ENCODE assay signal across 8 mouse cellular contexts in the genomic region with DNA sequence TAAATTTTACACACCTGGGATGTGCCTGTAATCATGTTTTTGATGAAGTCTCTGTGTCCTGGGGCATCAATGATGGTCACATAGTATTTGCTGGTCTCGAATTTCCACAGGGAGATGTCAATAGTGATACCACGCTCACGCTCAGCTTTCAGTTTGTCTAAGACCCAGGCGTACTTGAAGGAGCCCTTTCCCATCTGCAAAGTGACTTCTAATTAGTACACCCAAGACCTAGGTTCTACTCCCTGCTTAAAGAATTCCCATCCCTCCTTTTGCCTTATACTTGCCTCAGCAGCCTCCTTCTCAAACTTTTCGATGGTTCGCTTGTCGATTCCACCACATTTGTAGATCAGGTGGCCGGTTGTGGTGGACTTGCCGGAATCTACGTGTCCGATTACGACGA. TPM values are rescaled to one million over a fixed set of nuclear protein-coding genes. Genes with fewer than 3 reads are reported as not detected.
DNase-seq lines count a peak whose midpoint lies in the region; ATAC-seq and TF ChIP-seq lines count a peak whose summit lies in the region.
"Not testable (repeated sequence)": the region's sequence is repeated elsewhere in the genome, so short reads cannot be mapped to it uniquely, and the experiment has no call there.

No protein-coding gene starts in this region.

- not testable (repeated sequence) for H3K27me3 ChIP-seq in CH12.LX (replicated peaks); cerebellum, adult 2 months (ENCODE audit: control insufficient read depth, insufficient read depth, low read length); forebrain, embryonic 14.5 days (replicated peaks; ENCODE audit: control insufficient read depth, insufficient read depth, low read length); heart, postnatal 0 days (ENCODE audit: control insufficient read depth, insufficient read depth, low read length); kidney, adult 2 months (replicated peaks; ENCODE audit: control insufficient read depth, insufficient read depth, low read length); liver, embryonic 11.5 days (replicated peaks; ENCODE audit: control insufficient read depth, insufficient read depth, low read length); midbrain, embryonic 10.5 days (ENCODE audit: low read depth, poor library complexity, severe bottlenecking); neural tube, embryonic 15.5 days (replicated peaks)

- not testable (repeated sequence) for TF ChIP-seq RAD21 in CH12.LX (IDR thresholded peaks at IDR 0.05; ENCODE audit: low read depth, low read length)

- peaks cover 30% of the 10 kb centered on the region for H3K79me2 ChIP-seq in CH12.LX (replicated peaks; ENCODE audit: control insufficient read depth, extremely low read depth, insufficient read depth, poor library complexity, severe bottlenecking)

- not testable (repeated sequence) for TF ChIP-seq EP300 in CH12.LX (IDR thresholded peaks at IDR 0.05; ENCODE audit: low read length); heart, postnatal 0 days (IDR thresholded peaks at IDR 0.05; ENCODE audit: low read depth)

- in situ Hi-C loops in CH12.LX (cut with MboI; ENCODE audit: low pct_ligation_motif_present, low pct_unique_long_range_greater_than_20kb, low sequenced_read_pairs) = not testable (repeated sequence)

- peaks cover 0 to 31% of the 10 kb centered on the region in 2 experiments; a peak in 2 of 4 replicates for H3K4me1 ChIP-seq in CH12.LX (ENCODE audit: control insufficient read depth in 1 of 2, insufficient read depth in 2 of 2)
- not testable (repeated sequence) for H3K4me1 ChIP-seq in cerebellum, adult 2 months (ENCODE audit: control insufficient read depth, insufficient read depth, low read length); forebrain, embryonic 14.5 days (ENCODE audit: control insufficient read depth, insufficient read depth, low read length); heart, postnatal 0 days (ENCODE audit: control insufficient read depth, insufficient read depth)
- peaks cover 11% of the 10 kb centered on the region; the same call in 1 of the 2 replicates for H3K4me1 ChIP-seq in kidney, adult 2 months (ENCODE audit: control insufficient read depth, insufficient read depth, low read length)
- H3K4me1 ChIP-seq in liver, embryonic 11.5 days (replicated peaks; ENCODE audit: control insufficient read depth, insufficient read depth, low read length) = peaks cover 11% of the 10 kb centered on the region
- peaks cover 25% of the 10 kb centered on the region for H3K4me1 ChIP-seq in midbrain, embryonic 10.5 days
- H3K4me1 ChIP-seq in neural tube, embryonic 15.5 days = peaks cover 41% of the 10 kb centered on the region

- peak overlapping the region; percentile 99 for H3K9ac ChIP-seq in CH12.LX (ENCODE audit: insufficient read depth, low read depth)
- H3K9ac ChIP-seq in forebrain, embryonic 14.5 days (ENCODE audit: low read length) = peak overlapping the region; percentile 100
- H3K9ac ChIP-seq in heart, postnatal 0 days (replicated peaks; ENCODE audit: low read depth, low read length) = peak overlapping the region; percentile 97
- peak overlapping the region; percentile 100 for H3K9ac ChIP-seq in liver, embryonic 11.5 days (ENCODE audit: low read depth, low read length)
- H3K9ac ChIP-seq in neural tube, embryonic 15.5 days (replicated peaks) = peak overlapping the region; percentile 90

- peak overlapping the region; percentile 83 to 99 (median 98) for H3K4me3 ChIP-seq in CH12.LX (replicated peaks in 1 of 3; ENCODE audit: low read depth in 2 of 3, low read length in 2 of 3, poor library complexity in 1 of 3)
- peak overlapping the region; percentile 25 for H3K4me3 ChIP-seq in cerebellum, adult 2 months (replicated peaks; ENCODE audit: insufficient read depth, low read depth, low read length)
- H3K4me3 ChIP-seq in forebrain, embryonic 14.5 days (ENCODE audit: low read depth, low read length) = peak overlapping the region; percentile 100
- peak overlapping the region; percentile 79 for H3K4me3 ChIP-seq in heart, postnatal 0 days (ENCODE audit: low read depth, low read length)
- peak overlapping the region; percentile 95 for H3K4me3 ChIP-seq in kidney, adult 2 months (ENCODE audit: insufficient read depth, low read depth, low read length)
- peak overlapping the region; percentile 97 for H3K4me3 ChIP-seq in liver, embryonic 11.5 days (ENCODE audit: low read depth, low read length)
- H3K4me3 ChIP-seq in midbrain, embryonic 10.5 days = peak overlapping the region; percentile 97
- peak overlapping the region; percentile 66 for H3K4me3 ChIP-seq in neural tube, embryonic 15.5 days (replicated peaks)

- H3K27ac ChIP-seq in CH12.LX (ENCODE audit: insufficient read depth, low read depth) = peak overlapping the region; percentile 96
- not testable (repeated sequence) for H3K27ac ChIP-seq in cerebellum, adult 2 months (ENCODE audit: insufficient read depth, low read length)
- H3K27ac ChIP-seq in forebrain, embryonic 14.5 days (ENCODE audit: low read depth, low read length) = peak overlapping the region; percentile 96
- peak overlapping the region; percentile 98 for H3K27ac ChIP-seq in heart, postnatal 0 days (ENCODE audit: low read depth)
- peak overlapping the region; percentile 48; the same call in 1 of the 2 replicates for H3K27ac ChIP-seq in kidney, adult 2 months (ENCODE audit: insufficient read depth, low read depth, low read length)
- peak overlapping the region; percentile 100 for H3K27ac ChIP-seq in liver, embryonic 11.5 days (ENCODE audit: low read depth, low read length)
- peak overlapping the region; percentile 99 for H3K27ac ChIP-seq in midbrain, embryonic 10.5 days (replicated peaks)
- H3K27ac ChIP-seq in neural tube, embryonic 15.5 days (replicated peaks) = peak overlapping the region; percentile 97

- ATAC-seq in forebrain, embryonic 14.5 days; heart, postnatal 0 days (ENCODE audit: insufficient read depth, low read depth); liver, embryonic 11.5 days (replicated peaks; ENCODE audit: low FRiP score); neural tube, embryonic 15.5 days (ENCODE audit: low FRiP score): not testable (repeated sequence)

- peaks cover 41 to 43% of the 10 kb centered on the region in 2 experiments for H3K36me3 ChIP-seq in CH12.LX (replicated peaks in 1 of 2; ENCODE audit: control insufficient read depth in 1 of 2, insufficient read depth in 1 of 2, low read length in 1 of 2)
- peaks cover 42% of the 10 kb centered on the region for H3K36me3 ChIP-seq in forebrain, embryonic 14.5 days (ENCODE audit: control insufficient read depth, insufficient read depth, low read length)
- H3K36me3 ChIP-seq in heart, postnatal 0 days (replicated peaks; ENCODE audit: control insufficient read depth, insufficient read depth, low read length) = peaks cover 41% of the 10 kb centered on the region
- H3K36me3 ChIP-seq in kidney, adult 2 months (ENCODE audit: control insufficient read depth, insufficient read depth, low read length) = peaks cover 23% of the 10 kb centered on the region
- peaks cover 28% of the 10 kb centered on the region for H3K36me3 ChIP-seq in liver, embryonic 11.5 days (ENCODE audit: control insufficient read depth, insufficient read depth, low read length)
- peaks cover 52% of the 10 kb centered on the region for H3K36me3 ChIP-seq in midbrain, embryonic 10.5 days
- peaks cover 24% of the 10 kb centered on the region for H3K36me3 ChIP-seq in neural tube, embryonic 15.5 days

- not testable (repeated sequence) for H3K9me3 ChIP-seq in CH12.LX (replicated peaks; ENCODE audit: low read length); forebrain, embryonic 14.5 days (replicated peaks; ENCODE audit: control insufficient read depth, low read length); heart, postnatal 0 days (replicated peaks; ENCODE audit: control insufficient read depth, low read length); liver, embryonic 11.5 days (ENCODE audit: control insufficient read depth, low read length); midbrain, embryonic 10.5 days (replicated peaks); neural tube, embryonic 15.5 days (replicated peaks)

- peak overlapping the region; percentile 71 for H3K4me2 ChIP-seq in CH12.LX (ENCODE audit: insufficient read depth, low read depth, poor library complexity, severe bottlenecking)
- peak overlapping the region; percentile 63 for H3K4me2 ChIP-seq in forebrain, embryonic 14.5 days (ENCODE audit: low read length)
- H3K4me2 ChIP-seq in heart, postnatal 0 days (ENCODE audit: low read depth, low read length) = peak overlapping the region; percentile 70
- H3K4me2 ChIP-seq in liver, embryonic 11.5 days = peak overlapping the region; percentile 75
- H3K4me2 ChIP-seq in neural tube, embryonic 15.5 days = peak overlapping the region; percentile 69

- DNase-seq in CH12.LX (ENCODE audit: extremely low read depth); cerebellum, adult 2 months; forebrain, embryonic 14.5 days (ENCODE audit: low spot score); heart, postnatal 0 days (ENCODE audit: low spot score); kidney, adult 2 months; liver, embryonic 11.5 days (ENCODE audit: low spot score); midbrain, embryonic 10.5 days (ENCODE audit: low spot score): not testable (repeated sequence)

- TF ChIP-seq POLR2A in CH12.LX (IDR thresholded peaks at IDR 0.05; ENCODE audit: low read depth, low read length); cerebellum, adult 2 months (IDR thresholded peaks at IDR 0.05; ENCODE audit: borderline replicate concordance, insufficient read depth, low read length); kidney, adult 2 months (IDR thresholded peaks at IDR 0.05; ENCODE audit: low read depth, low read length): not testable (repeated sequence)

- WGBS in cerebellum, adult 2 months = 11% methylated on average over 13 of the region's 13 CpGs
- WGBS in forebrain, embryonic 14.5 days = 0% methylated on average over 13 of the region's 13 CpGs
- under 1% methylated on average over 13 of the region's 13 CpGs for WGBS in heart, postnatal 0 days
- 2% methylated on average over 13 of the region's 13 CpGs for WGBS in kidney, adult 2 months
- WGBS in liver, embryonic 11.5 days = 0% methylated on average over 13 of the region's 13 CpGs
- WGBS in midbrain, embryonic 10.5 days = under 1% methylated on average over 13 of the region's 13 CpGs
- under 1% methylated on average over 13 of the region's 13 CpGs for WGBS in neural tube, embryonic 15.5 days

- dilution Hi-C loops in CH12.LX (cut with MboI; ENCODE audit: extremely low pct_ligation_motif_present, extremely low pct_unique_long_range_greater_than_20kb, low sequenced_read_pairs) = not testable (repeated sequence)

- not testable (repeated sequence) for TF ChIP-seq CTCF in CH12.LX (conservative IDR thresholded peaks at IDR 0.05 in 1 of 2, IDR thresholded peaks at IDR 0.05 in 1 of 2; ENCODE audit: low read depth in 2 of 2, low read length in 2 of 2); cerebellum, adult 2 months (IDR thresholded peaks at IDR 0.05; ENCODE audit: borderline replicate concordance, insufficient read depth, low read depth, low read length); heart, postnatal 0 days (IDR thresholded peaks at IDR 0.05; ENCODE audit: low read depth); kidney, adult 2 months (conservative IDR thresholded peaks at IDR 0.05; ENCODE audit: insufficient read depth, insufficient read length, low read depth, low read length)

RNA-seq across cellular contexts. Expression of gene Eef1a1, which starts 8.7 kb away (rescaled TPM):
- 14,448 and 18,409 TPM in 2 replicates for total RNA-seq in CH12.LX (2012; rRNA removed)
- total RNA-seq in CH12.LX (2014; rRNA removed) = 21,026 and 21,314 TPM in 2 replicates
- polyA plus RNA-seq in CH12.LX (2012; ENCODE audit: insufficient read length, low read depth) = 11,979 and 12,362 TPM in 2 replicates
- polyA plus RNA-seq in cerebellum, adult 2 months (2012; rRNA removed) = 2,299 and 2,427 TPM in 2 replicates
- 4,517 and 5,265 TPM in 2 replicates for polyA plus RNA-seq in forebrain, embryonic 14.5 days (2014; fragmentation: Nextera tagmentation; extraction: Ambion mirVana)
- total RNA-seq in heart, postnatal 0 days (2014; rRNA removed; ENCODE audit: low replicate concordance) = 7,011 and 7,051 TPM in 2 replicates
- polyA plus RNA-seq in heart, postnatal 0 days (2015; fragmentation: Nextera tagmentation; extraction: Ambion mirVana) = 2,146 and 2,221 TPM in 2 replicates
- polyA plus RNA-seq in kidney, adult 2 months (2012; rRNA removed) = 4,503 and 4,540 TPM in 2 replicates
- 4,536 and 4,551 TPM in 2 replicates for polyA plus RNA-seq in liver, embryonic 11.5 days (2014; fragmentation: Nextera tagmentation; extraction: Ambion mirVana)
- 3,476 and 3,775 TPM in 2 replicates for polyA plus RNA-seq in midbrain, embryonic 10.5 days (2016; fragmentation: Nextera tagmentation; extraction: Ambion mirVana)
- polyA plus RNA-seq in neural tube, embryonic 15.5 days (2015; fragmentation: Nextera tagmentation; extraction: Ambion mirVana) = 2,707 and 3,339 TPM in 2 replicates

RNA-seq across cellular contexts. Expression of gene Gm17324, which starts 31.6 kb away (rescaled TPM):
- total RNA-seq in CH12.LX (2012; rRNA removed) = 0.46 and 0.55 TPM in 2 replicates
- total RNA-seq in CH12.LX (2014; rRNA removed) = not detected in 2 replicates
- polyA plus RNA-seq in CH12.LX (2012; ENCODE audit: insufficient read length, low read depth) = not detected in 2 replicates
- 0.34 and 0.40 TPM in 2 replicates for polyA plus RNA-seq in cerebellum, adult 2 months (2012; rRNA removed)
- polyA plus RNA-seq in forebrain, embryonic 14.5 days (2014; fragmentation: Nextera tagmentation; extraction: Ambion mirVana) = 0.52 and 0.56 TPM in 2 replicates
- not detected in 2 replicates for total RNA-seq in heart, postnatal 0 days (2014; rRNA removed; ENCODE audit: low replicate concordance)
- polyA plus RNA-seq in heart, postnatal 0 days (2015; fragmentation: Nextera tagmentation; extraction: Ambion mirVana) = 0.63 and 0.74 TPM in 2 replicates
- 0.08 TPM in 1 of 2 replicates, not detected in the other for polyA plus RNA-seq in kidney, adult 2 months (2012; rRNA removed)
- 0.96 and 1.2 TPM in 2 replicates for polyA plus RNA-seq in liver, embryonic 11.5 days (2014; fragmentation: Nextera tagmentation; extraction: Ambion mirVana)
- polyA plus RNA-seq in midbrain, embryonic 10.5 days (2016; fragmentation: Nextera tagmentation; extraction: Ambion mirVana) = 0.44 and 0.68 TPM in 2 replicates
- 2.6 and 3.0 TPM in 2 replicates for polyA plus RNA-seq in neural tube, embryonic 15.5 days (2015; fragmentation: Nextera tagmentation; extraction: Ambion mirVana)

RNA-seq across cellular contexts. Expression of gene Mto1, which starts 32.2 kb away (rescaled TPM):
- total RNA-seq in CH12.LX (2012; rRNA removed) (21.5 and 22.9 TPM in 2 replicates), CH12.LX (2014; rRNA removed) (21.5 and 22.5 TPM in 2 replicates)
- 13.8 and 14.2 TPM in 2 replicates for polyA plus RNA-seq in CH12.LX (2012; ENCODE audit: insufficient read length, low read depth)
- polyA plus RNA-seq in cerebellum, adult 2 months (2012; rRNA removed) = 31.6 TPM in 2 replicates
- polyA plus RNA-seq in forebrain, embryonic 14.5 days (2014; fragmentation: Nextera tagmentation; extraction: Ambion mirVana) = 23.0 and 25.5 TPM in 2 replicates
- 22.4 and 27.3 TPM in 2 replicates for total RNA-seq in heart, postnatal 0 days (2014; rRNA removed; ENCODE audit: low replicate concordance)
- 21.8 and 23.3 TPM in 2 replicates for polyA plus RNA-seq in heart, postnatal 0 days (2015; fragmentation: Nextera tagmentation; extraction: Ambion mirVana)
- 21.0 and 23.4 TPM in 2 replicates for polyA plus RNA-seq in kidney, adult 2 months (2012; rRNA removed)
- polyA plus RNA-seq in liver, embryonic 11.5 days (2014; fragmentation: Nextera tagmentation; extraction: Ambion mirVana) = 43.0 and 44.4 TPM in 2 replicates
- 24.4 and 28.4 TPM in 2 replicates for polyA plus RNA-seq in midbrain, embryonic 10.5 days (2016; fragmentation: Nextera tagmentation; extraction: Ambion mirVana)
- 30.0 and 30.1 TPM in 2 replicates for polyA plus RNA-seq in neural tube, embryonic 15.5 days (2015; fragmentation: Nextera tagmentation; extraction: Ambion mirVana)

RNA-seq across cellular contexts. Expression of gene Cgas, which starts 37.2 kb away (rescaled TPM):
- total RNA-seq in CH12.LX (2012; rRNA removed) = not detected in 2 replicates
- not detected in 2 replicates for total RNA-seq in CH12.LX (2014; rRNA removed)
- polyA plus RNA-seq in CH12.LX (2012; ENCODE audit: insufficient read length, low read depth) = not detected in 2 replicates
- 0.33 and 0.40 TPM in 2 replicates for polyA plus RNA-seq in cerebellum, adult 2 months (2012; rRNA removed)
- 0.50 and 0.51 TPM in 2 replicates for polyA plus RNA-seq in forebrain, embryonic 14.5 days (2014; fragmentation: Nextera tagmentation; extraction: Ambion mirVana)
- total RNA-seq in heart, postnatal 0 days (2014; rRNA removed; ENCODE audit: low replicate concordance) = 1.0 and 1.5 TPM in 2 replicates
- 0.82 and 0.83 TPM in 2 replicates for polyA plus RNA-seq in heart, postnatal 0 days (2015; fragmentation: Nextera tagmentation; extraction: Ambion mirVana)
- 0.19 and 0.36 TPM in 2 replicates for polyA plus RNA-seq in kidney, adult 2 months (2012; rRNA removed)
- 0.85 and 1.3 TPM in 2 replicates for polyA plus RNA-seq in liver, embryonic 11.5 days (2014; fragmentation: Nextera tagmentation; extraction: Ambion mirVana)
- 0.30 and 0.53 TPM in 2 replicates for polyA plus RNA-seq in midbrain, embryonic 10.5 days (2016; fragmentation: Nextera tagmentation; extraction: Ambion mirVana)
- polyA plus RNA-seq in neural tube, embryonic 15.5 days (2015; fragmentation: Nextera tagmentation; extraction: Ambion mirVana) = 0.86 and 1.4 TPM in 2 replicates

Comparison
In these comparisons a context has a peak if more than half of its experiments do, and no peak if none do; other contexts are left out.
1. H3K4me3 ChIP-seq: peak in every context shown above with its lines; median percentile 100 in forebrain, embryonic 14.5 days; 98 in CH12.LX; 97 in liver, embryonic 11.5 days; 97 in midbrain, embryonic 10.5 days; 95 in kidney, adult 2 months; 79 in heart, postnatal 0 days; 66 in neural tube, embryonic 15.5 days; 25 in cerebellum, adult 2 months.